Mouse (Mus musculus) erythroid progenitor cell, adult 5-6 weeks (primary cell): ENCODE measurements around the gene Il20rb. TPM values are rescaled to one million over a fixed set of nuclear protein-coding genes. Genes with fewer than 3 reads are reported as not detected.

Experiments used
- ATAC-seq: replicated peaks from 2 replicates; pipeline ENCODE4 v1.8.0; 2016; ENCODE audit warnings: moderate number of reproducible peaks, mild to moderate bottlenecking, moderate TSS enrichment, inconsistent platforms; ENCODE audit not compliant: poor library complexity, low FRiP score, severe bottlenecking
- total RNA-seq, 2 experiments: library from RNA; stranded (forward) in 1 of 2; stranded (reverse) in 1 of 2; fragments of 150-400 nt in 1 of 2; fragments of 186-747, 209-891 nt in 1 of 2; gene quantifications; 2 replicates each; pipeline versions ENCODE4 v1.2.3 to v1.2.4; 2015 to 2017; ENCODE audit warnings: low replicate concordance in 2 of 2

Gene Il20rb
- total RNA-seq, 2 experiments from 2014 or later: not detected

- ATAC-seq: no peak
Measured at GRCm38 (mm10) chr9:100439481-100439880, 47.1 kb downstream of the Il20rb start.

- ATAC-seq: no peak
Measured at GRCm38 (mm10) chr9:100438994-100439393, 47.6 kb downstream of the Il20rb start.

- ATAC-seq: no peak
Measured at GRCm38 (mm10) chr9:100436865-100437595, 49.6 kb downstream of the Il20rb start.

- no peak for ATAC-seq
Measured at GRCm38 (mm10) chr9:100431355-100431754, 55.2 kb downstream of the Il20rb start.

GRCm38 (mm10) chr9:100430911-100431310 is 55.7 kb downstream of the Il20rb start:
- no peak for ATAC-seq

GRCm38 (mm10) chr9:100419644-100420043 is 66.9 kb downstream of the Il20rb start:
- no peak for ATAC-seq

GRCm38 (mm10) chr9:100419103-100419502 is 67.5 kb downstream of the Il20rb start:
- no peak for ATAC-seq

- ATAC-seq: no peak
Measured at GRCm38 (mm10) chr9:100416756-100417155, 69.8 kb downstream of the Il20rb start.

GRCm38 (mm10) chr9:100416299-100416698 is 70.3 kb downstream of the Il20rb start:
- no peak for ATAC-seq

GRCm38 (mm10) chr9:100415328-100415979 is 71.1 kb downstream of the Il20rb start:
- no peak for ATAC-seq

Other genes starting within 250 kb of the Il20rb start
- 20.5 and 21.3 TPM in 2 replicates for gene Nck1, start 59.3 kb upstream of the Il20rb start, total RNA-seq (2015; ENCODE audit: low replicate concordance)
- 20.2 and 43.7 TPM in 2 replicates for gene Nck1, start 59.3 kb upstream of the Il20rb start, total RNA-seq (2017; ENCODE audit: low replicate concordance)
- gene Slc35g2, start 84.3 kb upstream of the Il20rb start, total RNA-seq (2015; ENCODE audit: low replicate concordance): not detected in 2 replicates
- not detected in 2 replicates for gene Slc35g2, start 84.3 kb upstream of the Il20rb start, total RNA-seq (2017; ENCODE audit: low replicate concordance)
- 121 and 177 TPM in 2 replicates for gene Stag1, start 111.0 kb upstream of the Il20rb start, total RNA-seq (2015; ENCODE audit: low replicate concordance)
- gene Stag1, start 111.0 kb upstream of the Il20rb start, total RNA-seq (2017; ENCODE audit: low replicate concordance): 229 and 248 TPM in 2 replicates